Mouse (Mus musculus): ENCODE measurements at regions not wholly inside any gene's neighbourhood (a gene's known extent, or its start where the extent isn't known, plus 50 kb on each side); places are given as distances from the start of the nearest gene placed in this dataset.

DNA sequence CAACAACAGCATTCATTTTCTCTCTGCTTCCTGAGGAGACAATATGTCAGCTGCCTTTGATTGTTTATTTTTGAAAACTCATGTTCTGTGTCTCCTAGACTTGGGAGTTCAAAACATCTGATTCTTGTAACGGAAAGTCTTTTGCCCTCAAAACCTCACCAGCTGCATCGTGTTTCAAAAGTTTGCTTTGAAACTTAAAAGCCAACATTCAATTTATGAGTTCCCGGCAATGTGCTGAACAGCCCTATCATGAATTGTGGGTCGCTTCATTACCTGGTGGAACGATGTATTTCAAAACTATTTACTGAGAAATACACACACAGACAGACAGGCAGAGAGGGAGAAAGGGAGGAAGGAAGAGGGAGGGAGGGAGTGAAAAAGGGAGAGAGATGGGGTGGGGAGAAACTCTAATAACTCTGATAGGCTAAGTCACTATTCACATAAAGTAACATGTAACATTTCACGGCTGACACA, 356.3 kb upstream of the Lmcd1 start:
- Histone ChIP-seq H3K4me3 (no peak overlapping the region), H3K9ac (no peak overlapping the region), H3K27ac (no peak overlapping the region), H3K4me2 (no peak overlapping the region), H3K27me3 (replicated peaks) (no peaks in the 10 kb centered on the region), H3K9me3 (no peaks in the 10 kb centered on the region), H3K36me3 (replicated peaks) (no peaks in the 10 kb centered on the region), H3K4me1 (peaks cover 5% of the 10 kb centered on the region; the same call in 1 of the 2 replicates)
- WGBS = 84% methylated on average over 6 of the region's 6 CpGs
- no peak for ATAC-seq (replicated peaks)

DNA sequence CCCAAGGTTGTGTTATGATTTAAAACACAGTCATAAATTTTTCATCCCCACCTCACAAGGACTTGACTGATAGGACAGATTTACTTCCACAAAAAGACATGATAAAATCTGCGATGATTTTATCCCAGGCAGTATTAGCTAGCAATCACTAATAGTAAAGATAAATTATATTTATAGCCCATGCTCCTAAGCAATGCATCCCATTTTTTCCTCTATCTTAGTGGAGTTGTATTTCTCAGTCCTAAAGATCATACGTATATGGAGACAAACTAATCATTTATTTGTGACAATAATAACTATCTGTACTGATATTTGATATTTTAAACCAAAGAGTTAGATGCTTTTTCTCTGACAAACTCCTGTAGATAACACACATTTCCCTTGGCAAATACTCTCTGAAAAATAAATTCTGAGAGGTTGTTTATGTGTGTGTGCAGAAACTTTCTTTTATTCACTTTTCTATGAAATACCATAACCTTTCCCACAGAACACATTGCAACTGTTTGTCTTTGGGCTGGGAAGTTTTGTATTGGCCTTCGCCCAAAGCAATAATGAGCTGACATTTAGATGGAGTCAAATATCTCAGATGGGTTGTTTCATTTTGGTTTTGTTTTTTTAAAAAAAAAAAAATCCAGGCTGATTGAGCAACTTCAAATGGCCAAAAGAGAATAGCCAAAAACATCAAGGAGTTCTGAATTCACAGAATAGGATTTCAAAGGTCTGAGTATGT, 355.5 kb upstream of the Lmcd1 start:
- 89% methylated on average over 3 of the region's 3 CpGs for WGBS

DNA sequence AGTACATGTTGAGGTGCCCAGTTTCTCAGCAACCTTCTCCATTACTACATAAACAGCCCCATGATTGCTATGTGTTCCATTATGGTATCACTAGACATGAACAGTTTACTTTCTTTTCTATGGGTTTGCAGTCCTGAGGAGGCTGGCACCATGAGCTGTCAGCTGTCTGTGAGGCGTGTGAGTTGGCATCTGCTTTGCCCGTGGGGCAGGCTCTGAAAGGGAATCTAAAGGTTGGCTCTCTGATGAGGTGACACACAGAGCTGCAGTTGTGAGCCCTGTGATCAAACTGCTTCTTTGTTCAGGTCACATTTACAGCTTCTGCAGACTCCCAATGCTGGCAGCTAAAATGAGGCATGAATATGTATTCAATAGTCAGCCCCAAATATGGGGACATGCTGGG, 341.0 kb upstream of the Lmcd1 start:
- Histone ChIP-seq H3K4me2 (no peak overlapping the region), H3K9ac (no peak overlapping the region), H3K27ac (no peak overlapping the region), H3K27me3 (replicated peaks) (no peaks in the 10 kb centered on the region), H3K36me3 (replicated peaks) (no peaks in the 10 kb centered on the region), H3K4me1 (no peaks in the 10 kb centered on the region), H3K9me3 (no peaks in the 10 kb centered on the region), H3K4me3 (no peak overlapping the region)
- ATAC-seq (replicated peaks) = no peak
- 52% methylated on average over 2 of the region's 2 CpGs for WGBS

More for the DNA sequence above, 355.5 kb upstream of the Lmcd1 start:
- Histone ChIP-seq H3K4me3 (no peak overlapping the region), H3K9ac (no peak overlapping the region), H3K9me3 (no peaks in the 10 kb centered on the region), H3K27ac (no peak overlapping the region), H3K36me3 (replicated peaks) (no peaks in the 10 kb centered on the region), H3K4me2 (no peak overlapping the region), H3K4me1 (peaks cover 5% of the 10 kb centered on the region; the same call in 1 of the 2 replicates), H3K27me3 (replicated peaks) (no peaks in the 10 kb centered on the region)
- no peak for ATAC-seq (replicated peaks)

DNA sequence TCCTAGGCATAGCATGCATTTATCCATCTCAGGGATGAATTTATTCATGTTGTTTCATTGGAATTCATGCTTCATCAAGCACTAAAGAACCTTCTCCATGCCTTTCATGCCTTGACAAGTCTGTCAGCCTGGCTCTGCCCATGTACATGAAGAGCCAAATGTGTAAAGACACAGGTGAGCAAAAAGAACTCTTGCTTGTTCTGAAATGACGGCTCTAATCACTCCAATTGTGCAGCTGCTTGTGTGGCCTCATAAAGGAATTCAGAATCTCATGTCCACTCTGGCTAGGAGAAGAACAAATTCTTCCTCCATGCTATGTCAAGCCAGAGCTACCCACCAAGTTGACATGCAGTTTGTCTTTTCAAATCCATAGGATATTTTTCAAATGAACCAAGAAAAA, 319.2 kb upstream of the Lmcd1 start:
- no peak overlapping the region for H3K4me3 ChIP-seq
- no peaks in the 10 kb centered on the region for H3K9me3 ChIP-seq
- no peak overlapping the region for H3K4me2 ChIP-seq
- H3K9ac ChIP-seq = no peak overlapping the region
- ATAC-seq (replicated peaks) = no peak
- no peak overlapping the region for H3K27ac ChIP-seq
- no peaks in the 10 kb centered on the region for H3K4me1 ChIP-seq
- no peaks in the 10 kb centered on the region for H3K36me3 ChIP-seq (replicated peaks)
- H3K27me3 ChIP-seq (replicated peaks) = no peaks in the 10 kb centered on the region
- WGBS = 62% methylated on average over 1 of the region's 1 CpGs

DNA sequence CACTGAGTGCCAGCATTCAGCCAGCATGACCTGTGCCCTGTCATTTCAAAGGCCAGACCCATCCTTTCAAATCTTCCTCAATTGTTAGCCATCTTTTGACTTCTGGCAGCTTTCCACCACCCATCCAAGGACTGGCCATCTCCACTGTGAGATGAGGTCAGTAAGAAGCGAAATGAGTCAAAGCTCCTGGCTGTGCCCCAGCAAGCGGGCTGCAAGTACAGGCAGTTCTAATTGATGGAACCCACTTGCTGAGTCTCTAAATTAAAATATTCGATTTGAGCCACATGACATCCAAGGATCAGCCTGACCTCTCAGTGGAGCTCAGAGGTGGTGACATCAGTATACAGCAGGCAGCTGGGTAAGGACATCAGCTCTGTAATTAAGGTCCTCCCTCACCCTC, 307.8 kb upstream of the Lmcd1 start:
- H3K4me3 ChIP-seq = no peak overlapping the region
- 57% methylated on average over 3 of the region's 3 CpGs for WGBS
- no peaks in the 10 kb centered on the region for H3K27me3 ChIP-seq (replicated peaks)
- H3K36me3 ChIP-seq (replicated peaks) = no peaks in the 10 kb centered on the region
- no peak for ATAC-seq (replicated peaks)
- H3K4me1 ChIP-seq = no peaks in the 10 kb centered on the region
- no peak overlapping the region for H3K27ac ChIP-seq
- H3K9ac ChIP-seq = no peak overlapping the region
- H3K4me2 ChIP-seq = no peak overlapping the region
- no peaks in the 10 kb centered on the region for H3K9me3 ChIP-seq

DNA sequence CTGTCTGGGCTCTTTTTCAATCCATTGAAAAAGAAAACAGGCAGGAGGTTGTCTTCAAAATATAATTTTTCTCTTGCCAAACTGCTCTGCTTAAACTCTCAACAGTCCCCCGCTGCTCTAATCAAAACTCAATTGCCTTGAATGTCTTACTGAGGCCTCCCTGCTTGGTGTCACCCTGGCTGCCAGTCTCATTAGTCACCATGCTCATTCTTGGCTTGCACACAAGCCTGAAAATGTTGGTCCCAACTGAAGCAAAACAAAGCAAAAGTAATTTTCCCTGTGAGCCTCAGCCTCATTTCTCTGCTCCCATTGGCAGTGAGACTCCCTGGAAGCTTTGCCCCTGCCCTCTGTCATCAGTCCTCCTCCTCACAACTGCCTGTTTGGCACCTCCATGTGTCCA, 288.1 kb upstream of the Lmcd1 start:
- no peak overlapping the region for H3K4me2 ChIP-seq
- H3K4me1 ChIP-seq = no peaks in the 10 kb centered on the region
- no peaks in the 10 kb centered on the region for H3K36me3 ChIP-seq (replicated peaks)
- no peak overlapping the region for H3K9ac ChIP-seq
- H3K9me3 ChIP-seq = no peaks in the 10 kb centered on the region
- no peaks in the 10 kb centered on the region for H3K27me3 ChIP-seq (replicated peaks)
- no peak overlapping the region for H3K4me3 ChIP-seq
- WGBS = 75% methylated on average over 1 of the region's 1 CpGs
- no peak overlapping the region for H3K27ac ChIP-seq
- no peak for ATAC-seq (replicated peaks)

DNA sequence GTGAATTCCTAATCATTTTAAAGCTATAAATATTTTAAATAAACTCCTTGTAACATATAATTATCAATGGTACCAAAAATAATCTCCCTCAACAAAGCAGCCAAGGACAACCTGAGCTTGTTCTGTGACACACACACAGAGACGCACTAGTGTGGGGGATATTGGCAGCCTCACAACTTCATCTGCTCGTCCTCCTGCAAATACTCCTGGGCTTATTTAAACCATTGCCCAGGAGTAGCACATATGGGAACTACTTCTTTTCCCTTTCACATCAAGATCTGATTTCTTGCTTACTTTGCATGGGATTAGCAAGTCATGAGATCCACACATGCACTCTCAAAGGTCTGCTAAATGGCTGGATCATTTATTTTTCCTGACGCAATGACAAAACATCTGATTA, 277.7 kb upstream of the Lmcd1 start:
- 70% methylated on average over 3 of the region's 3 CpGs for WGBS
- H3K36me3 ChIP-seq (replicated peaks) = no peaks in the 10 kb centered on the region
- no peak overlapping the region for H3K9ac ChIP-seq
- no peak overlapping the region for H3K4me2 ChIP-seq
- ATAC-seq (replicated peaks) = no peak
- no peaks in the 10 kb centered on the region for H3K27me3 ChIP-seq (replicated peaks)
- no peaks in the 10 kb centered on the region for H3K4me1 ChIP-seq
- H3K27ac ChIP-seq = no peak overlapping the region
- H3K9me3 ChIP-seq = no peaks in the 10 kb centered on the region
- no peak overlapping the region for H3K4me3 ChIP-seq

DNA sequence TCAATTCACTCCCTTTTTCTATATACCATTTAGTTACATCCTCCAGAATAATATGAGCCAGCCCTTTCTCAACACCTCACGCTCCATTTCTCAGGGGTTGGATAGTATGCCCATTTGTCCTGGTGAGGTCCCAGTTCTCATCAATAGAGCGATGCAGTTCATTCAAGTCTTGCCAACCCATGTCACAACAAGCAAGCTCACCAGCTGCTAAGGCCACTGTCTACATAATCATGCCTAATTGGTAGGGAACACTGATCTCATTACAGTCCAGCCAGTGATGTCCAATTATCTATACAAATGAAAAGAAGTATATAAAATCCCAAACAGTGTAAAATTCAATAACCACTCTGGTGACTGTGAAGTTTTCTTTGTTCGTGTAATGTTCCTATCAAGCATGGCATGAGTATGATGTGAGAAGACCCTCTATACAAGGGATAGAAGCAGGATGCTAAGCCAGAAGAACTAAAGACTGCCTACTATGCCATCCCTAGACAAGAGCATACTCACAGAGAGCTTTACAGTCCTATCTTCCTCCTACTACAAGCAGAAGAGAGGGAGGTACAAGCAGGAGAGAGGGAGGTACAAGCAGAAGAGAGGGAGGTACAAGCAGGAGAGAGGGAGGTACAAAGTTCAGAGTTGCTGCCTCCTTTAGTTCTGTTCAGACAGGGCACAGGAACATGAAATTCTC, 269.6 kb upstream of the Lmcd1 start:
- ATAC-seq (replicated peaks) = no peak
- 78% methylated on average over 3 of the region's 3 CpGs for WGBS

DNA sequence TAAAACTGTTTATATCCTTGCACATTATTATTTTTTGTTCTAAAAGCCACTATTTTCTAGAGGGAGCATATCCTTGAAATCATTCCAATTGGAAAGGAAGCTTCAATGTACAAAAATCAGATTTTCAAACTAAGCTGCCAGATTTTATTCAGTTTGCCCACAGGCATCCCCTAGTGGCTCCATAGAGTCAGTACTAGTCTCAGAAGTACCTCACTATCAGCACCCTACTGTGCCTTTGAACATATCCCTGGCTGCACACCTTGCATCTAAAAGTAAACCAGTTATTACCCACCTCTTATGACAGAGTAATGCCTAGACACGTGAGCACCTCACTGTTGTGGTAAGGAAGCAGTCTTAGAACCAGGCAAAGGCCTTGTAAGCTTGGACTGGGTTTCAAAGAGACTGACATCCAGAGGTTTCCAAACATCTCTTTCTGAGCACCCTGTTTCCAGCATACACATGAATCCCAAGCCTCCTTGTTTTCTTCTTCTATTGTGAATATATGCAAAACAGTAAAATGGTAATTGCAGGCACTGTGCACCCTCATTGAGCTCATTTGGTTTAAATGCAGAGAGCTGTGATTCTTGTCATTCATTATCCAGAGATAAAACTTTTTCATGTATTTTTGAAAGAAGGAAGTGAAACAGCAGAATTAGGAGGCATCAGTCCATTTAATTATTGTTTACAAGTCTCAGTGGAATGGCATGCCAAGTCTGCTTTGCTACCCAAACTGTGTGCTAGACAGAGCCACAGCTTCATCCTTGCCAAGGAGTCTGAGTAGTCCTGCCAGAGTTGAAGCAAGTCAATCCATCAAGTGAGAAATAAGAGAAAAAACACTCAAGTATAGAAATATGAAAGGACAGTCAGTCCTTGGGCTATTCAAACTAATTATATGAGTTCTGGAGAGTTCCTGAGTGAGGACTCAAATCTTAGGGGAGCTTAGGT, 247.0 kb upstream of the Lmcd1 start:
- no peak for ATAC-seq (replicated peaks)
- whole genome bisulfite sequencing = 48% methylated on average over 1 of the region's 1 CpGs
- Histone ChIP-seq H3K4me1 (no peaks in the 10 kb centered on the region), H3K4me3 (no peak overlapping the region), H3K9ac (no peak overlapping the region), H3K4me2 (no peak overlapping the region), H3K36me3 (replicated peaks) (no peaks in the 10 kb centered on the region), H3K27ac (no peak overlapping the region), H3K27me3 (replicated peaks) (no peaks in the 10 kb centered on the region), H3K9me3 (no peaks in the 10 kb centered on the region)

More for the DNA sequence above, 269.6 kb upstream of the Lmcd1 start:
- Histone ChIP-seq H3K4me1 (no peaks in the 10 kb centered on the region), H3K4me2 (no peak overlapping the region), H3K9ac (no peak overlapping the region), H3K27ac (no peak overlapping the region), H3K9me3 (no peaks in the 10 kb centered on the region), H3K36me3 (replicated peaks) (no peaks in the 10 kb centered on the region), H3K4me3 (no peak overlapping the region), H3K27me3 (replicated peaks) (no peaks in the 10 kb centered on the region)

DNA sequence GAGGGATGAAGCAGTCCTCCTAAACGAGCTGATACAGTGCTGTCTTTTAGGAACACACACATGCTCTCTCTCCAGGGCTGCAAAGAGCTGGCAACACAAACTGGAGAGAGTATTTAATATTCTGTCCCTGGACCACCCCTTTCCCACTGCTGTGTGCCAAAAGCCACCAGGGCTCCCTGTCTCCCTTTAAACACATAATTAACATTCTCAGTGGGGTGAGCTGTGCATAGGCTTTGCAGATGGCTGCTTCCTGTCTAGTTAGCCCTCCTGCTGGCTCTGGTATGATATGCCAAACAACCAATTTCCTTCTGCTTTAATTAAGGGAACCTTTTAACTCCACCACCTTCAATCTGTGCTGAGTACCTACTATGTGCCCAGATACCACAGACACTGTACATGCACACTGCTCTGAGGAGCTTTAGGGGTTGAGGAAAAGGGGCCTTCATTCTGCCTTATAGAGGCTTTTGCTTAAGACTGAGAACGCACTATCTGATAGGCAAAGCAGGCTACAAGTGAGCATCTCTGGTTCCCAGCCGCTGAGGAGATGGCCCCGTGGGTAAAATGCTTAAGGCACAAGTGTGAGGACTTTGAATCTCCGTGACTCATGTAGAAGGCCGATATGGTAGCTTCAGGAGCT, 222.9 kb upstream of the Lmcd1 start:
- H3K9ac ChIP-seq = no peak overlapping the region
- WGBS = 69% methylated on average over 6 of the region's 6 CpGs
- H3K4me2 ChIP-seq = no peak overlapping the region
- H3K4me3 ChIP-seq = no peak overlapping the region
- no peaks in the 10 kb centered on the region for H3K36me3 ChIP-seq (replicated peaks)
- no peaks in the 10 kb centered on the region for H3K27me3 ChIP-seq (replicated peaks)
- H3K9me3 ChIP-seq = no peaks in the 10 kb centered on the region
- ATAC-seq (replicated peaks) = peak; percentile 84
- H3K27ac ChIP-seq = no peak overlapping the region
- H3K4me1 ChIP-seq = 0 out of 2 replicates have a peak, but pooled peaks cover 3% of the 10 kb centered on the region

DNA sequence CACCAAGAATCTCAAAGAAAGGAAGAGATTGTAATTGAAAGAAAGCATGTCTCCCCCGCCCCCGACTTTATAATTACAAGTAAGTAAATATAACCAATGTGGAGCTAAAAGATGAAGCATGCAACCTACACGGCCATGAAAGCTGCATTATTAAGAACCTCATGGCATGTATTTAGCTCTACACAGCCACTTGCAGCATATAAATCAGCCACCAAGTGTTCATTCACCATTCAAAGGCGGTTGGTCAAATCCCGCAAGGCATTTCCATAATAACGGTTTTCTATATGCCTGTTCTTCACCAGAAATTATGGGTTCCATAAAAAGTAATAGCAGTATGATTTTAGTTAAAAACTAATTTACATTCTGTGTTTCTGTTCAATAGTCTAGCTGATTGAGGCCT, 221.4 kb upstream of the Lmcd1 start:
- no peaks in the 10 kb centered on the region for H3K36me3 ChIP-seq (replicated peaks)
- H3K4me3 ChIP-seq = no peak overlapping the region
- WGBS = 85% methylated on average over 6 of the region's 6 CpGs
- 0 out of 2 replicates have a peak, but pooled peaks cover 3% of the 10 kb centered on the region for H3K4me1 ChIP-seq
- no peak for ATAC-seq (replicated peaks)
- H3K27ac ChIP-seq = no peak overlapping the region
- no peaks in the 10 kb centered on the region for H3K27me3 ChIP-seq (replicated peaks)
- H3K9ac ChIP-seq = no peak overlapping the region
- H3K4me2 ChIP-seq = no peak overlapping the region
- no peaks in the 10 kb centered on the region for H3K9me3 ChIP-seq

DNA sequence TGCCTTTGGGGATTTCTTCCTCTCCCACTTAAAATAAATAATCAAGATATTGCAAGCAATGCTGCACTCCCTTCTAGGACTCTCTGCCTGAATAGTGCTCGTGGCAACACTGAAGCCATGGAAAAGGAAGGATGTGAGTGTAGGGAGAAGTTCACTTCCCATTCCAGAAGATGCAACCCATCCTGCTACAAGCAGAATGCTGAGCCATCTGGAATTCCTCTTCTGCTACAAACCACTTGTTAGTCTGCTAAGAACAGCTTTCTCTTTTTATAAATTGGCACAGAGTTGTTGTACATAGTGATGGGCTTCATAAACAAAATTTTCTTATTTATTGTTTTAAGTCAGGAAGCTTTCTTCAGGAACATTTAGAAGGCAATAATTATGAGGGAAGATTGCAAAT, 215.7 kb upstream of the Lmcd1 start:
- ATAC-seq (replicated peaks) = no peak
- Histone ChIP-seq H3K4me1 (no peaks in the 10 kb centered on the region), H3K27me3 (replicated peaks) (no peaks in the 10 kb centered on the region), H3K9me3 (no peaks in the 10 kb centered on the region), H3K9ac (no peak overlapping the region), H3K4me3 (no peak overlapping the region), H3K27ac (no peak overlapping the region), H3K36me3 (replicated peaks) (no peaks in the 10 kb centered on the region), H3K4me2 (no peak overlapping the region)
- WGBS = 47% methylated on average over 1 of the region's 1 CpGs

All from midbrain, embryonic 15.5 days (tissue).